Mouse (Mus musculus): ENCODE results near the gene Neurl3. TPM values are rescaled to one million over a fixed set of nuclear protein-coding genes. Genes with fewer than 3 reads are reported as not detected.

Neurl3 gene
- total and polyA plus RNA-seq, 3 experiments = 38.7 to 140 (median 120) TPM

DNA sequence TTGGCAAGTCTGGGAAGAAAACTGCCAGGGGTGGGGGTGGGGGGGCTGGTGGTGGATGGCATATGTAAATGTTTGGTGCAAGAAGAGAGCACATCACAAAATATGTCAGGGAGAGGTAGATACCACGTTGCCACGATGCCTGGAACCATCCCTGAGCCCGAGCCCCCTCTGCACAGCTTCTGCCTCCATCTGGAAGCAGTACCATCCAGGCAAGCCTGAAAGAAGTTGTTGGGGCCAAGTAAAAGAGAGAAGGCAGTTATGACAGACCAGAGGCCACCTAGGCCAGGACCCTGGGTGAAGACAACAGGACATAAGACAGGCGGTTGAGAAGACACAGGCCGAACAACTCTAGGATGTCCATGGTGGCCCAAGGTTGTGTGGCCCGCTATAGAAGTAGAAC is 26.0 kb upstream of the Neurl3 start:
- H3K4me1 ChIP-seq (ENCODE audit: insufficient read depth, low read depth, low read length) = peaks cover 2% of the 10 kb centered on the region; the same call in 1 of the 2 replicates
- no peak overlapping the region for H3K4me3 ChIP-seq (ENCODE audit: low read depth, low read length)
- no peaks in the 10 kb centered on the region for H3K9me3 ChIP-seq (replicated peaks)
- TF ChIP-seq TAL1 (conservative IDR thresholded peaks at IDR 0.05; ENCODE audit: low read depth, low read length) (no peak), CTCF (IDR thresholded peaks at IDR 0.05; ENCODE audit: low read depth, low read length) (no peak), GATA2 (IDR thresholded peaks at IDR 0.05; ENCODE audit: borderline replicate concordance, low read depth, low read length) (no peak), GATA1 (IDR thresholded peaks at IDR 0.05; ENCODE audit: borderline replicate concordance, low read length) (no peak)
- DNase-seq (ENCODE audit: low spot score) = no peak
- no peaks in the 10 kb centered on the region for H3K36me3 ChIP-seq (replicated peaks)
- no peak for ATAC-seq (ENCODE audit: extremely low read depth, insufficient number of reproducible peaks, low FRiP score, poor library complexity, severe bottlenecking)
- H3K27me3 ChIP-seq (ENCODE audit: insufficient read depth, low read length) = peaks cover 81% of the 10 kb centered on the region

DNA sequence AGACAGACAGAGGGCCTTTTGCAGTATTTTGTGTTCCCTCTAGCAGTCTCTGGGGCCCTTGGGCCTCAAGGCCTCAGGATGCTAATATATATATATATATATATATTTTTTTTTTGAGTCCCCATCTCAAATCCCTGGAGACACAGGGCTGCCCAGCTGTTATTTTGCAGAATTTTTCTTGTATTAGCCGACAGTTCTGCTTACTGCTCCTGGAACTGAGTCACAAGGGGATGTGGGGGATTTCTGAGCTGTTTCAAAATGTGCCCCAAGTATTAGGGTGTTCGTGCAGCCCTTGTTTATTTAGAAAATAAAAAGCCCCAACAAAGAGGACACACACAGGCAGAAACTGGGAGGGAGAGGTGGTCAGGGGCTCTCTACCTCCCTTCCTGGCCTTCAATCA is 25.2 kb upstream of the Neurl3 start:
- Histone ChIP-seq H3K4me3 (ENCODE audit: low read depth, low read length) (no peak overlapping the region), H3K27me3 (ENCODE audit: insufficient read depth, low read length) (peaks cover 86% of the 10 kb centered on the region), H3K36me3 (replicated peaks) (no peaks in the 10 kb centered on the region), H3K4me1 (ENCODE audit: insufficient read depth, low read depth, low read length) (peaks cover 2% of the 10 kb centered on the region; the same call in 1 of the 2 replicates), H3K9me3 (replicated peaks) (no peaks in the 10 kb centered on the region)
- ATAC-seq (ENCODE audit: extremely low read depth, insufficient number of reproducible peaks, low FRiP score, poor library complexity, severe bottlenecking) = no peak
- DNase-seq (ENCODE audit: low spot score) = no peak
- no peak for TF ChIP-seq GATA2 (IDR thresholded peaks at IDR 0.05; ENCODE audit: borderline replicate concordance, low read depth, low read length)
- TF ChIP-seq GATA1 (IDR thresholded peaks at IDR 0.05; ENCODE audit: borderline replicate concordance, low read length) = no peak
- no peak for TF ChIP-seq POLR2AphosphoS5 (IDR thresholded peaks at IDR 0.05; ENCODE audit: insufficient replicate concordance, low read depth, low read length)
- TF ChIP-seq CTCF (IDR thresholded peaks at IDR 0.05; ENCODE audit: low read depth, low read length) = no peak
- TF ChIP-seq TAL1 (conservative IDR thresholded peaks at IDR 0.05; ENCODE audit: low read depth, low read length) = no peak

DNA sequence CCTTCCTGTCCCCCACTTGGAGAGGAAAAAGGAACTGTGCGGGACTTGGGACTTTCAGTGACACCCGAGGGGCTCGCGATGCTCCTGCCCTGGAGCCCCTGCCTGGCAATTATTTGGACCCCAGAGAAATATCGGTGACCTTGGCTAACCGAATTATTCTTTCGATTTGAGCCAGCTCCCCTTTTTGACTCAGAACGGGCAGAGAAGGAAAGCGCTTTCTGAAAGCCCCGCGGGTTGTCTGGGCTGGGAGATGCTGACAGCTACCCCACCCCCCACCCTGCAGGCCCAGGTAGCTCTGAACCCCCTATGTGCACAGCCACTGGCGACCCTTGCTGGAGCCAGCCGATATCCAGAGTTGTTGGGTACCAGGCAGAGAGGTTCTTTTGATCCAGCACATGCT is 24.6 kb upstream of the Neurl3 start:
- TF ChIP-seq POLR2AphosphoS5 (IDR thresholded peaks at IDR 0.05; ENCODE audit: insufficient replicate concordance, low read depth, low read length) (no peak), GATA1 (IDR thresholded peaks at IDR 0.05; ENCODE audit: borderline replicate concordance, low read length) (no peak), TAL1 (conservative IDR thresholded peaks at IDR 0.05; ENCODE audit: low read depth, low read length) (no peak)
- peaks cover 2% of the 10 kb centered on the region; the same call in 1 of the 2 replicates for H3K4me1 ChIP-seq (ENCODE audit: insufficient read depth, low read depth, low read length)

DNA sequence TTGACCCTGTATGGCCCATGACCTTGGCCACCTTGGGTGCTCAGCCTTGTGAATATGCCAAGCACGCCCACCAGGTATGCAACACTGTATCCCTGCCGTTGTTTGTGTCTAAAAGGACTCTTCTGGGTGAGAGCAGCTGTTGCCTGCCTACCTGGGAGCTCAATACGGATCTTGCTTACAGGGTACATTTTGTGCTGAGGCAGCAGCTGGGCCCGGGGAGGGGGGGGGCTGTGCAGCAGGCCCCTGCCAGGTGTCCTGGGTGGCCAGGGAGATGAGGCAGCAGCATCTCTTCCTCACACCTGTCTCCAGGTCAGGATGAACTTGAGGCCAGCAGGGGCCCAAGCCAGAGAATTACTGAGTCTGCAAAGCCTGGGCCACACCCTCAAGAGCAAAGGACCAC is 23.6 kb upstream of the Neurl3 start:
- ATAC-seq (ENCODE audit: extremely low read depth, insufficient number of reproducible peaks, low FRiP score, poor library complexity, severe bottlenecking) = no peak
- H3K4me1 ChIP-seq (ENCODE audit: insufficient read depth, low read depth, low read length) = peaks cover 2% of the 10 kb centered on the region; the same call in 1 of the 2 replicates
- no peak overlapping the region for H3K4me3 ChIP-seq (ENCODE audit: low read depth, low read length)
- H3K27me3 ChIP-seq (ENCODE audit: insufficient read depth, low read length) = peaks cover 87% of the 10 kb centered on the region
- no peaks in the 10 kb centered on the region for H3K9me3 ChIP-seq (replicated peaks)
- TF ChIP-seq POLR2AphosphoS5 (IDR thresholded peaks at IDR 0.05; ENCODE audit: insufficient replicate concordance, low read depth, low read length) (no peak), GATA1 (IDR thresholded peaks at IDR 0.05; ENCODE audit: borderline replicate concordance, low read length) (no peak), CTCF (IDR thresholded peaks at IDR 0.05; ENCODE audit: low read depth, low read length) (no peak), GATA2 (IDR thresholded peaks at IDR 0.05; ENCODE audit: borderline replicate concordance, low read depth, low read length) (no peak), TAL1 (conservative IDR thresholded peaks at IDR 0.05; ENCODE audit: low read depth, low read length) (no peak)
- DNase-seq (ENCODE audit: low spot score) = no peak
- no peaks in the 10 kb centered on the region for H3K36me3 ChIP-seq (replicated peaks)

More for the DNA sequence above, 24.6 kb upstream of the Neurl3 start:
- H3K9me3 ChIP-seq (replicated peaks) = no peaks in the 10 kb centered on the region
- no peaks in the 10 kb centered on the region for H3K36me3 ChIP-seq (replicated peaks)
- ATAC-seq (ENCODE audit: extremely low read depth, insufficient number of reproducible peaks, low FRiP score, poor library complexity, severe bottlenecking) = no peak
- DNase-seq (ENCODE audit: low spot score) = no peak
- peaks cover 85% of the 10 kb centered on the region for H3K27me3 ChIP-seq (ENCODE audit: insufficient read depth, low read length)
- no peak overlapping the region for H3K4me3 ChIP-seq (ENCODE audit: low read depth, low read length)

DNA sequence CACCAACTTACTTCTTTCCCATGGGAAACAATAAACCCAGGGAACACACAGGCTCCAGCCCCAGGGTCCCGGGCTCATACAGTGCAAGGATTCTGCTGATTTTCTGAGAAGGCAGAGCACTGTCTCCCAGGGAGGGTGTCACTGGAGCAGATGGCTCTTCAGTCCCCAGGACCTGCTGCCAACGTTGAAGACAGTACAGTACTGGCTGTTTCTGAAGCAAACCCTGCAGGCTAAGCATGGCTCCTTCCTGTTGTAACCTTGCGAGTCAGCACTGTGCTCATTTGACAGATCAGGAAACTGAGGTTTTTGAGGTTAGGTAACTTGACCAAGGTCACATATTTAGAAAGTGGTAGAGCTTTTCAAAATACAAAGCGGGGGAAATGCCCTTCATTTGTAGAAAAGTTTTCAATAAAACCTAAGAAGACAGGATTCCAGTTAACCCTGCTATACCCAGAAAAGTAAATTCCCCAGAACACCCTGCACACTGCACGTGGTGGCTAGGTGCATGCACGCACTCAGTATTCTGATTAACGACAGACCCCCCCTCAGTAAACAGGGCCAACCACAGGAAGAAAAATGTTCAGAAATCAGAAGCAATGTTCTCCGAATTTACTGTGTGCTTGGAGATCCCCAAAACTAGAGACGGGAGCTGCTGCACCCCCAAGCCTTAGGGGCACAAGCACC is 22.1 kb upstream of the Neurl3 start:
- Histone ChIP-seq H3K9me3 (replicated peaks) (no peaks in the 10 kb centered on the region), H3K4me1 (ENCODE audit: insufficient read depth, low read depth, low read length) (peaks cover 2% of the 10 kb centered on the region; the same call in 1 of the 2 replicates), H3K4me3 (ENCODE audit: low read depth, low read length) (no peak overlapping the region), H3K27me3 (ENCODE audit: insufficient read depth, low read length) (peaks cover 82% of the 10 kb centered on the region), H3K36me3 (replicated peaks) (no peaks in the 10 kb centered on the region)
- no peak for TF ChIP-seq GATA2 (IDR thresholded peaks at IDR 0.05; ENCODE audit: borderline replicate concordance, low read depth, low read length)
- TF ChIP-seq GATA1 (IDR thresholded peaks at IDR 0.05; ENCODE audit: borderline replicate concordance, low read length) = no peak
- TF ChIP-seq CTCF (IDR thresholded peaks at IDR 0.05; ENCODE audit: low read depth, low read length) = no peak
- no peak for TF ChIP-seq TAL1 (conservative IDR thresholded peaks at IDR 0.05; ENCODE audit: low read depth, low read length)
- no peak for TF ChIP-seq POLR2AphosphoS5 (IDR thresholded peaks at IDR 0.05; ENCODE audit: insufficient replicate concordance, low read depth, low read length)
- DNase-seq (ENCODE audit: low spot score) (no peak), ATAC-seq (ENCODE audit: extremely low read depth, insufficient number of reproducible peaks, low FRiP score, poor library complexity, severe bottlenecking) (no peak)

DNA sequence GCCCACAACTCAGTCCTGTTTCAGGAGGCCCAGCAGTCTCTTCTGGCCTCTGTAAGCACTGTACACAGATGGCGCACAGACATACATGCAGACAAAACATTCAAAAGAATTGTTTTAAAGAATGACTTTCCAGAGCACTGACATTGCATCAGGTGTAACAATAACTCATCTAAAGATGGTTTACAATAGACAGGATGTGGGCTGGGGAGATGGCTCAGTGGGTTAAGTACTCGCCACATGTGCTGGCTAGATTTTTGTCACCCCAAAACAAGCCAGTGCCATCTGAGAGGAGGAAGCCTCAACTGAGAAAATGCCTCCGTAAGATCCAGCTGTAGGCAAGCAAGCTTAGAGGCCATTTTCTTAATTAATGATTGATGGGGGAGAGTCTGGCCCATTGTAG is 19.9 kb upstream of the Neurl3 start:
- Histone ChIP-seq H3K4me1 (ENCODE audit: insufficient read depth, low read depth, low read length) (peaks cover 2% of the 10 kb centered on the region; the same call in 1 of the 2 replicates), H3K36me3 (replicated peaks) (no peaks in the 10 kb centered on the region), H3K27me3 (ENCODE audit: insufficient read depth, low read length) (peaks cover 68% of the 10 kb centered on the region), H3K9me3 (replicated peaks) (no peaks in the 10 kb centered on the region), H3K4me3 (ENCODE audit: low read depth, low read length) (no peak overlapping the region)
- DNase-seq (ENCODE audit: low spot score) = no peak
- TF ChIP-seq GATA1 (IDR thresholded peaks at IDR 0.05; ENCODE audit: borderline replicate concordance, low read length) (no peak), TAL1 (conservative IDR thresholded peaks at IDR 0.05; ENCODE audit: low read depth, low read length) (no peak), CTCF (IDR thresholded peaks at IDR 0.05; ENCODE audit: low read depth, low read length) (no peak), POLR2AphosphoS5 (IDR thresholded peaks at IDR 0.05; ENCODE audit: insufficient replicate concordance, low read depth, low read length) (no peak), GATA2 (IDR thresholded peaks at IDR 0.05; ENCODE audit: borderline replicate concordance, low read depth, low read length) (no peak)
- no peak for ATAC-seq (ENCODE audit: extremely low read depth, insufficient number of reproducible peaks, low FRiP score, poor library complexity, severe bottlenecking)

All from G1E (cell line).